Mouse (Mus musculus) mouse trophoblast stem cell (cell line): ENCODE results near the gene Fam166a.

Experiments used
- in situ Hi-C, 2 experiments: fragments of 300-500 bp; cut with MseI, MboI; formaldehyde crosslinking; loops; 2 replicates in 1 of 2; 3 replicates in 1 of 2; pipeline ENCODE4 v1.15.1; 2025

Gene Fam166a

GRCm38 (mm10) chr2:25185625-25186574 lies 32.6 kb upstream of the Fam166a start:
- in situ Hi-C loops = no loop called here

- in situ Hi-C loops = no loop called here
Observed at GRCm38 (mm10) chr2:25186575-25186930, 32.0 kb upstream of the Fam166a start.

- in situ Hi-C loops = no loop called here
Observed at GRCm38 (mm10) chr2:25187841-25188240, 30.7 kb upstream of the Fam166a start.

GRCm38 (mm10) chr2:25193330-25193770 lies 25.2 kb upstream of the Fam166a start:
- in situ Hi-C loops = no loop called here

- in situ Hi-C loops = no loop called here
Observed at GRCm38 (mm10) chr2:25194006-25194405, 24.5 kb upstream of the Fam166a start.

- in situ Hi-C loops = no loop called here
Observed at GRCm38 (mm10) chr2:25194486-25195171, 23.9 kb upstream of the Fam166a start.

- in situ Hi-C loops = no loop called here
Observed at GRCm38 (mm10) chr2:25195211-25196156, 23.1 kb upstream of the Fam166a start.

GRCm38 (mm10) chr2:25196172-25196954 lies 22.2 kb upstream of the Fam166a start, which contains the start of gene Tor4a:
Tor4a (minus strand) TSS chr2:25196886.
- in situ Hi-C loops = no loop called here

GRCm38 (mm10) chr2:25197191-25197590 lies 21.4 kb upstream of the Fam166a start:
- in situ Hi-C loops = no loop called here

GRCm38 (mm10) chr2:25197946-25198345 lies 20.6 kb upstream of the Fam166a start:
- in situ Hi-C loops = no loop called here

GRCm38 (mm10) chr2:25200631-25201030 lies 17.9 kb upstream of the Fam166a start:
- in situ Hi-C loops = no loop called here

GRCm38 (mm10) chr2:25203631-25204214 lies 14.8 kb upstream of the Fam166a start:
- in situ Hi-C loops = no loop called here

GRCm38 (mm10) chr2:25207593-25207992 lies 11.0 kb upstream of the Fam166a start:
- in situ Hi-C loops = no loop called here

- in situ Hi-C loops = no loop called here
Observed at GRCm38 (mm10) chr2:25210686-25211085, 7.9 kb upstream of the Fam166a start.

GRCm38 (mm10) chr2:25211121-25211670 lies 7.3 kb upstream of the Fam166a start, which contains the start of gene Nelfb:
Nelfb (minus strand) TSS chr2:25211489.
- in situ Hi-C loops = no loop called here

- in situ Hi-C loops = no loop called here
Observed at GRCm38 (mm10) chr2:25213266-25213865, 5.2 kb upstream of the Fam166a start.

GRCm38 (mm10) chr2:25214444-25214843 lies 4.1 kb upstream of the Fam166a start, which contains the start of gene Stpg3:
Stpg3 (minus strand) TSS chr2:25214637.
- in situ Hi-C loops = no loop called here

GRCm38 (mm10) chr2:25217666-25218065 lies 879 bp upstream of the Fam166a start:
- in situ Hi-C loops = no loop called here

GRCm38 (mm10) chr2:25221331-25221772 lies 2.8 kb downstream of the Fam166a start:
- in situ Hi-C loops = no loop called here
